Mouse (Mus musculus): ENCODE measurements at regions not wholly inside any gene's neighbourhood (a gene's known extent, or its start where the extent isn't known, plus 50 kb on each side); places are given as distances from the start of the nearest gene placed in this dataset.

- no peak for DNase-seq
Measured at GRCm38 (mm10) chr1:126911277-126912060, 80.9 kb upstream of the Nckap5 start.

GRCm38 (mm10) chr1:126907417-126907816, 76.8 kb upstream of the Nckap5 start:
- no peak for DNase-seq

- no peak for DNase-seq
Measured at GRCm38 (mm10) chr1:126898484-126898883, 67.9 kb upstream of the Nckap5 start.

- DNase-seq: no peak
Measured at GRCm38 (mm10) chr1:126896895-126897294, 66.3 kb upstream of the Nckap5 start.

GRCm38 (mm10) chr1:126880801-126881200, 50.2 kb upstream of the Nckap5 start:
- DNase-seq: no peak
